Mouse (Mus musculus): Measurements from ENCODE around the gene Mis18bp1. TPM values are rescaled to one million over a fixed set of nuclear protein-coding genes. Genes with fewer than 3 reads are reported as not detected.
"Not testable (repeated sequence)": the region's sequence is repeated elsewhere in the genome, so short reads cannot be mapped to it uniquely, and the experiment has no call there.

Mis18bp1 gene
- polyA plus RNA-seq, 1 experiment from 2014 or later = 83.9 TPM

DNA sequence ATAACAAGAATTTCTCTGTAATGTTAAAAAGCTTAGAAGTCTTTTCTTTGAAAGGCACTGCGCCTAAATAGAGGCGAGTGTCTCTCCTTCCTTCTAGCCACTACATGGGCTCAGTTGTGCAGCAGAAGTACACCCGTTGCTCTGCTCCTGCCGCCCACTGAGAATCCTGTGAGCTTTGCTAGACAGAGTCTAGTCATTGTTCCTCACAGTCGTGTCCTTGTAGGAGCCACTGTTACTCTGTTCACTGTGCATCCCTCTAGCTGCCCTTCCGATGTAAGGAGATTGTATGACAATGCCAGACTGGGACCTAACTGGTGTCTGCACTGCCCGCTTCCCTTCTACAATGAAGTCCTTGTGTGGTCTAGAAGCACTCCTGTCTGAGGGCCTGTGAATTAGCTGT lies 53.4 kb downstream of the Mis18bp1 start:
- Histone ChIP-seq H3K9ac (replicated peaks) (no peak overlapping the region), H3K27ac (no peak overlapping the region), H3K36me3 (peaks cover 90% of the 10 kb centered on the region), H3K4me2 (no peak overlapping the region), H3K27me3 (no peaks in the 10 kb centered on the region), H3K4me3 (replicated peaks) (no peak overlapping the region), H3K4me1 (replicated peaks) (no peaks in the 10 kb centered on the region), H3K9me3 (no peaks in the 10 kb centered on the region)
- no peak for ATAC-seq (ENCODE audit: insufficient number of reproducible peaks, insufficient read depth, low FRiP score, low TSS enrichment, low read depth)
- WGBS = 88% methylated on average over 7 of the region's 7 CpGs

DNA sequence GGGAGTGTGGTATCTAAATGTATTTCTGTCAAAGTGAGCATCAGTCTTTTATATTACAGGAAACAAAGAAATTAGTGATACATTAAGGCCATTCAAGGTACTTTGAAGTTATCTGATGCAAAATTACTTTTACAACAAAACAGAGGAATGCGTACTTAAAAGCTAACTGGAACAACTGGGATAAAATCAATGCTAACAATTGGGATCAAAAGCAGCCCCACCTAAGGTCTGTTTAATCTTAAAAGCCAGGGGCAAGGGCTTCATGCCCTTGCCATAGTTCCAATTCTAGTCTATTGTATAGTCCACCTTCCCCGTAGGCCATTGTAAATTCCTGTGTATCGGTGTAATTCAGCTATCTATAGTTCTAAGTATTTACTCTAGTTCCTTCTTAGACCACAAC lies 57.4 kb downstream of the Mis18bp1 start:
- H3K9me3 ChIP-seq; ATAC-seq (ENCODE audit: insufficient number of reproducible peaks, insufficient read depth, low FRiP score, low TSS enrichment, low read depth); H3K4me3 ChIP-seq (replicated peaks); H3K4me2 ChIP-seq; H3K9ac ChIP-seq (replicated peaks); H3K4me1 ChIP-seq (replicated peaks); H3K27ac ChIP-seq; H3K27me3 ChIP-seq: not testable (repeated sequence)
- peaks cover 75% of the 10 kb centered on the region for H3K36me3 ChIP-seq
- 93% methylated on average over 3 of the region's 3 CpGs for WGBS

DNA sequence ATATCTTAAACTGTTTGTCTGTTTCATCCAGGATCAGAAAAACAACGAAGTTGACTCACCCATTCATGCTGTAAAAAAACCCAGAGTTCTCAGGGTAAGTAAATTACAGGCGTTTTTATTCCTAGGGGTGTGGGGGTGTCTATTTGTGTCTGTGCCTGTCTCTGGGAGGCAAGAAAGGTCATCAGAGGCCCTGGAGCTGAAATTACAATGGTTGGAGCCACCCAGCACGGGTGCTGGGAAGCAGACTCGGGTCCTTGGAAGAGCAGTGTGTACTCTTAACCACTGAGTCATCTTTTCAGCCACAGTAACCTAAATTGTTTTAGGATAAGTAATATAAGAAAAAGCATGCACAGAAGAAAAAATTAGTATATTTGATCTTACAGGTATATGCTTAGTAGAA lies 58.5 kb downstream of the Mis18bp1 start:
- Histone ChIP-seq H3K36me3 (peaks cover 77% of the 10 kb centered on the region), H3K27ac (no peak overlapping the region), H3K4me3 (replicated peaks) (no peak overlapping the region), H3K9ac (replicated peaks) (no peak overlapping the region), H3K4me1 (replicated peaks) (no peaks in the 10 kb centered on the region), H3K9me3 (no peaks in the 10 kb centered on the region), H3K27me3 (no peaks in the 10 kb centered on the region), H3K4me2 (no peak overlapping the region)
- no peak for ATAC-seq (ENCODE audit: insufficient number of reproducible peaks, insufficient read depth, low FRiP score, low TSS enrichment, low read depth)
- 84% methylated on average over 4 of the region's 4 CpGs for WGBS

DNA sequence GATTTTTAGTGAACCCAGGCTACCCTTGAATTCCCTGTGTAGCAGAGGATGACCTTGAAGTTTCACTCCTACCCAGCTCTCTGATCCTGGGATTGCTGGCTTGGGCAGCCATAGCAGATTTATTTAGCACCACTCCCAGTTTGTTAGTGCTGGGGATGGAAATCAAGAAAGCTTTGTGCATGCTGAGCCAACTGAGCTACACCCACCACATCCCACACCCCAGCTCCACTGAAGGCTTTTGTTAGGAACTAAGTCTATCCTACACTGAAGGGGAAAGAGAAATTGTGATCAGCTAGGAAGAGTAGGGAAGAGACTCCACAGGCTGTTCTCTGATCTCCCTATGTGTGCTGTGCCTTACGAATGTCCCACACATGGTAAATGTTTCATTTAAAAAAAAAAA lies 59.6 kb downstream of the Mis18bp1 start:
- Histone ChIP-seq H3K9ac (replicated peaks) (no peak overlapping the region), H3K4me3 (replicated peaks) (no peak overlapping the region), H3K36me3 (peaks cover 74% of the 10 kb centered on the region), H3K4me2 (no peak overlapping the region), H3K27me3 (no peaks in the 10 kb centered on the region), H3K27ac (no peak overlapping the region), H3K4me1 (replicated peaks) (no peaks in the 10 kb centered on the region), H3K9me3 (no peaks in the 10 kb centered on the region)
- no peak for ATAC-seq (ENCODE audit: insufficient number of reproducible peaks, insufficient read depth, low FRiP score, low TSS enrichment, low read depth)
- WGBS = 97% methylated on average over 1 of the region's 1 CpGs

DNA sequence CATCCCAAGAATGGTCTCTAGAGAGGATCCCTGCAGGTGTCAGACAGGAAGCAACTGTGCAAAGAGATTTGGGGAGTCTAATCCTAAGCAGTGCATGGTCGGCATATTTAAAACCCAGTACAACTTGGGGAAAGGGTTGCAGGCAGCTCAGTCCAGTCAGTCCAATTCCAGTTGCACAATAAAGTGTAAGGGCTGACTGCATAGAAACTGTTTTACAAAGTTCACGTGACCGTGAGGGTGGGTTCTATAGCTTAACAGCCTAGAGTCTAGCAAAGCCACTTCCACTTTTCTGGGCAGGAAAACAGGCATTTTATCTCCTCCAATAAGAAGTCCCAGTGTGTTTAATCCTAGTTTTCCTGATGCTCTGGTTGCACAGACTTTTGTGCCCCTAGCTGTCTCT lies 60.9 kb downstream of the Mis18bp1 start:
- ATAC-seq (ENCODE audit: insufficient number of reproducible peaks, insufficient read depth, low FRiP score, low TSS enrichment, low read depth) = no peak
- Histone ChIP-seq H3K36me3 (peaks cover 73% of the 10 kb centered on the region), H3K27me3 (no peaks in the 10 kb centered on the region), H3K4me2 (no peak overlapping the region), H3K4me1 (replicated peaks) (no peaks in the 10 kb centered on the region), H3K9me3 (no peaks in the 10 kb centered on the region), H3K27ac (no peak overlapping the region), H3K9ac (replicated peaks) (no peak overlapping the region), H3K4me3 (replicated peaks) (no peak overlapping the region)
- 90% methylated on average over 3 of the region's 3 CpGs for WGBS

DNA sequence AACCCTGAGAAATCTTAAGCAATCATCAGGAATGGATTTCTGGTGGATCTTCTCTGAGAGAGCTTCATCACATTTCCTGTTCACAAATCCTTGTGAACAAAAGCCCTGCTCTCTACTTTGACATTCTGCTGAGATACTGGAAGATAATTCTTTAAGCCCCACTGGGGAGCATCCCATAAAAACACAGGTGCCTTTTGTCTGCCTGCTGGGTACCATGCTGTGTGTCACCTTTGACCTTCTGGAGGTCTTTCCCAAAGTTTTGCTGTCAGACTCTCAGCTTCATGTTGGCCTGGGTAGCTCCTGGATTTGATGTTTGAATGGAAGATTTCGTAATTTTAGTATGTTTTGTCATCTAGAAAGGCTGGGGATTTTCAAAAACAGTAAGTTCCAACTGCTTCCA lies 63.7 kb downstream of the Mis18bp1 start:
- 86% methylated on average over 1 of the region's 1 CpGs for WGBS

More for the DNA sequence above, 63.7 kb downstream of the Mis18bp1 start:
- no peak overlapping the region for H3K9ac ChIP-seq (replicated peaks)
- peaks cover 70% of the 10 kb centered on the region for H3K36me3 ChIP-seq
- no peaks in the 10 kb centered on the region for H3K9me3 ChIP-seq
- no peak for ATAC-seq (ENCODE audit: insufficient number of reproducible peaks, insufficient read depth, low FRiP score, low TSS enrichment, low read depth)
- H3K4me3 ChIP-seq (replicated peaks) = no peak overlapping the region
- no peak overlapping the region for H3K27ac ChIP-seq
- H3K4me1 ChIP-seq (replicated peaks) = no peaks in the 10 kb centered on the region
- no peak overlapping the region for H3K4me2 ChIP-seq
- H3K27me3 ChIP-seq = no peaks in the 10 kb centered on the region

Other genes starting within 250 kb of the Mis18bp1 start
- 9.9 and 10.8 TPM in 2 replicates for gene Klhl28, start 207.1 kb downstream of the Mis18bp1 start, polyA plus RNA-seq (2016; fragmentation: Nextera tagmentation; extraction: Ambion mirVana)
- gene Togaram1, start 206.8 kb downstream of the Mis18bp1 start, polyA plus RNA-seq (2016; fragmentation: Nextera tagmentation; extraction: Ambion mirVana) = 29.6 and 31.0 TPM in 2 replicates
- 81.1 and 81.9 TPM in 2 replicates for gene Prpf39, start 136.3 kb downstream of the Mis18bp1 start, polyA plus RNA-seq (2016; fragmentation: Nextera tagmentation; extraction: Ambion mirVana)
- 568 and 612 TPM in 2 replicates for gene Fkbp3, start 98.6 kb downstream of the Mis18bp1 start, polyA plus RNA-seq (2016; fragmentation: Nextera tagmentation; extraction: Ambion mirVana)
- 22.7 and 25.4 TPM in 2 replicates for gene Fancm, start 97.0 kb downstream of the Mis18bp1 start, polyA plus RNA-seq (2016; fragmentation: Nextera tagmentation; extraction: Ambion mirVana)
- not detected in 2 replicates for gene Wdr20rt, start 52.9 kb upstream of the Mis18bp1 start, polyA plus RNA-seq (2016; fragmentation: Nextera tagmentation; extraction: Ambion mirVana)